Mouse (Mus musculus) MEL (cell line): ENCODE results near the gene Lyrm7. TPM values are rescaled to one million over a fixed set of nuclear protein-coding genes. Genes with fewer than 3 reads are reported as not detected.

Source experiments
- DNase-seq: peaks from one replicate; pipeline ENCODE4 v3.0.0; 2011; ENCODE audit warnings: low read depth, low spot score
- H3K27ac ChIP-seq: 2 replicates; pipeline ENCODE4 v1.5.1; 2012; ENCODE audit warnings: low read depth, mild to moderate bottlenecking, control low read depth, low read length, moderate library complexity; ENCODE audit not compliant: control insufficient read depth
- H3K27me3 ChIP-seq, 2 experiments: fragments of 150-350 bp in 1 of 2; sonication (generic) in 1 of 2; 2 replicates each; pipeline ENCODE4 v1.6.1; 2012; ENCODE audit warnings: low read length in 2 of 2, mild to moderate bottlenecking in 2 of 2, improper control_type of control experiment in 1 of 2, moderate library complexity in 1 of 2; ENCODE audit not compliant: insufficient read depth in 2 of 2, control insufficient read depth in 1 of 2
- H3K36me3 ChIP-seq, 2 experiments: 2 replicates each; pipeline ENCODE4 v1.6.1; 2012 to 2014; ENCODE audit warnings: low read length in 2 of 2, improper control_type of control experiment in 1 of 2, inconsistent platforms in 1 of 2, mild to moderate bottlenecking in 1 of 2; ENCODE audit not compliant: insufficient read depth in 2 of 2, control insufficient read depth in 1 of 2
- H3K4me1 ChIP-seq, 2 experiments: fragments of 150-350 bp in 1 of 2; sonication (generic) in 1 of 2; 2 replicates each; pipeline ENCODE4 v1.6.1; 2012; ENCODE audit warnings: low read length in 2 of 2, improper control_type of control experiment in 1 of 2, mild to moderate bottlenecking in 1 of 2; ENCODE audit not compliant: insufficient read depth in 2 of 2, control insufficient read depth in 1 of 2
- H3K4me3 ChIP-seq, 2 experiments: fragments of 150-350 bp in 1 of 2; sonication (generic) in 1 of 2; 2 replicates each; pipeline ENCODE4 v1.5.1; 2012; ENCODE audit warnings: low read depth in 2 of 2, low read length in 2 of 2, mild to moderate bottlenecking in 2 of 2, moderate library complexity in 2 of 2, control low read depth in 1 of 2, improper control_type of control experiment in 1 of 2; ENCODE audit not compliant: control insufficient read depth in 1 of 2, insufficient read depth in 1 of 2
- H3K79me2 ChIP-seq: 2 replicates; pipeline ENCODE4 v1.6.1; 2012; ENCODE audit warnings: mild to moderate bottlenecking, low read length, moderate library complexity; ENCODE audit not compliant: control insufficient read depth, poor library complexity, insufficient read depth
- H3K9ac ChIP-seq: 2 replicates; pipeline ENCODE4 v1.6.1; 2012; ENCODE audit warnings: low read depth, mild to moderate bottlenecking, control low read depth, low read length, moderate library complexity; ENCODE audit not compliant: control insufficient read depth, poor library complexity, severe bottlenecking
- H3K9me3 ChIP-seq: fragments of 150-350 bp; sonication (generic); replicated peaks from 2 replicates; pipeline ENCODE4 v1.6.1; 2012; ENCODE audit warnings: mild to moderate bottlenecking, low read length, improper control_type of control experiment, moderate library complexity; ENCODE audit not compliant: insufficient read depth
- BHLHE40 ChIP-seq: IDR thresholded peaks from 2 replicates; pipeline ENCODE4 v1.6.1; 2012; ENCODE audit warnings: low read depth, mild to moderate bottlenecking, inconsistent platforms, low read length, improper control_type of control experiment, borderline replicate concordance
- CTCF ChIP-seq, 3 experiments: IDR thresholded peaks in 2 of 3; conservative IDR thresholded peaks in 1 of 3; 2 replicates each; pipeline ENCODE4 v1.5.1; 2011 to 2012; ENCODE audit warnings: low read length in 3 of 3, low read depth in 2 of 3, mild to moderate bottlenecking in 2 of 3, improper control_type of control experiment in 1 of 3, inconsistent platforms in 1 of 3, mixed read lengths in 1 of 3, moderate library complexity in 1 of 3; ENCODE audit not compliant: control insufficient read depth in 1 of 3, insufficient read depth in 1 of 3, poor library complexity in 1 of 3, severe bottlenecking in 1 of 3
- E2F4 ChIP-seq: IDR thresholded peaks from 2 replicates; pipeline ENCODE4 v1.6.1; 2011; ENCODE audit warnings: low read depth, low read length, improper control_type of control experiment, borderline replicate concordance
- EP300 ChIP-seq, 2 experiments: IDR thresholded peaks; 2 replicates each; pipeline ENCODE4 v1.6.1; 2011; ENCODE audit warnings: improper control_type of control experiment in 2 of 2, low read length in 2 of 2, low read depth in 1 of 2, mild to moderate bottlenecking in 1 of 2
- ETS1 ChIP-seq: IDR thresholded peaks from 2 replicates; pipeline ENCODE4 v1.6.1; 2012; ENCODE audit warnings: low read depth, mild to moderate bottlenecking, inconsistent platforms, low read length, improper control_type of control experiment, moderate library complexity
- GATA1 ChIP-seq: IDR thresholded peaks from 2 replicates; pipeline ENCODE4 v1.6.1; 2011; ENCODE audit warnings: low read depth, low read length, improper control_type of control experiment
- JUND ChIP-seq: IDR thresholded peaks from 2 replicates; pipeline ENCODE4 v1.6.1; 2011; ENCODE audit warnings: low read depth, mild to moderate bottlenecking, improper control_type of control experiment, low read length
- MXI1 ChIP-seq: IDR thresholded peaks from 2 replicates; pipeline ENCODE4 v1.6.1; 2011; ENCODE audit warnings: mild to moderate bottlenecking, low read depth, low read length, improper control_type of control experiment
- MYC ChIP-seq: IDR thresholded peaks from 2 replicates; pipeline ENCODE4 v1.6.1; 2011; ENCODE audit warnings: low read depth, mild to moderate bottlenecking, low read length, improper control_type of control experiment, moderate library complexity
- NRF1 ChIP-seq: IDR thresholded peaks from 2 replicates; pipeline ENCODE4 v1.6.1; 2014; ENCODE audit warnings: low read depth, mild to moderate bottlenecking, inconsistent platforms, low read length, improper control_type of control experiment, moderate library complexity; ENCODE audit not compliant: poor library complexity, insufficient read depth, severe bottlenecking
- RAD21 ChIP-seq: IDR thresholded peaks from 2 replicates; pipeline ENCODE4 v1.6.1; 2011; ENCODE audit warnings: mild to moderate bottlenecking, low read depth, low read length, improper control_type of control experiment
- SIN3A ChIP-seq: IDR thresholded peaks from 2 replicates; pipeline ENCODE4 v1.6.1; 2012; ENCODE audit warnings: low read length, improper control_type of control experiment, inconsistent platforms
- SMC3 ChIP-seq: IDR thresholded peaks from 2 replicates; pipeline ENCODE4 v1.6.1; 2011; ENCODE audit warnings: low read depth, low read length, improper control_type of control experiment
- UBTF ChIP-seq: IDR thresholded peaks from 2 replicates; pipeline ENCODE4 v1.6.1; 2012; ENCODE audit warnings: low read depth, mild to moderate bottlenecking, inconsistent platforms, low read length, improper control_type of control experiment, moderate library complexity, borderline replicate concordance; ENCODE audit not compliant: insufficient read depth
- USF1 ChIP-seq: IDR thresholded peaks from 2 replicates; pipeline ENCODE4 v1.6.1; 2014; ENCODE audit warnings: low read depth, mild to moderate bottlenecking, inconsistent platforms, low read length, improper control_type of control experiment, moderate library complexity
- ZC3H11A ChIP-seq: IDR thresholded peaks from 2 replicates; pipeline ENCODE4 v1.6.1; 2012; ENCODE audit warnings: low read depth, mild to moderate bottlenecking, inconsistent platforms, low read length, improper control_type of control experiment
- polyA plus RNA-seq, 2 experiments: library from polyadenylated mRNA; stranded (reverse) in 1 of 2; unstranded in 1 of 2; fragments of >175 nt in 1 of 2; fragments of >200 nt in 1 of 2; gene quantifications; 2 replicates each; pipeline versions ENCODE4 v1.2.1 to v1.2.4; 2012; ENCODE audit warnings: low replicate concordance in 2 of 2, low read depth in 1 of 2; ENCODE audit not compliant: insufficient read length in 2 of 2, insufficient read depth in 1 of 2, missing spikeins in 1 of 2
- total RNA-seq: library from RNA; depleted of rRNA; stranded (reverse); fragments of 300-350 nt; gene quantifications from 2 replicates; pipeline ENCODE4 v1.2.3, GENCODE M21; 2012

The Lyrm7 gene
- total and polyA plus RNA-seq, 3 experiments, result 12.3 to 188 (median 20.9) TPM

GRCm38 (mm10) chr11:54879922-54880321, 19.2 kb upstream of the Lyrm7 start:
- Histone ChIP-seq H3K9me3 (no peaks in the 10 kb centered on the region), H3K4me3 (no peak overlapping the region), H3K27ac (no peak overlapping the region)
- DNase-seq, result peak; percentile 51
- TF ChIP-seq GATA1 (peak; percentile 37; the same call in 1 of the 2 replicates), SIN3A (no peak)
- TF ChIP-seq, all 39 proteins: peak for 1
- Histone ChIP-seq H3K9ac (no peak overlapping the region), H3K27me3 (no peaks in the 10 kb centered on the region), H3K4me1 (peaks cover 14 to 29% of the 10 kb centered on the region in 2 experiments), H3K36me3 (peaks cover 0 to 11% of the 10 kb centered on the region in 2 experiments; a peak in 2 of 4 replicates), H3K79me2 (no peaks in the 10 kb centered on the region)

DNA sequence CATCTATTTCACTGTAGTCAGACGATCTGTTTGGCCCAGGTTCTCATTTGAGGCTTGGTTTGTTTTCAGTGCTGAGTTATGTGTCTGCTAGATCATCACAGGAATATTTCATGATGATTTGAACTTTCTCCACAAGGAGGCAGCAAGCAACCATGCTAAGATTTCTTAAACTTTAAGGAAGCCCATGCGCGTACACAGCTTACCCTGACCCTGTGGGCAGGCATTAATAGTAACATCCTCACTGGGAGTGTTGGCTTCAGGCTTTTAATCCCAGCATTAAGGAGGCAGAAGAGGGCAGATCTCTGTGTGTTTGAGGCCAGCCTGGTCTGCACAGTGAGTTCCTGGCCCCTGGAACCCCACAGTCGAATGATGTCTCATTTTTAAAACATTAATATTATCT, 18.7 kb upstream of the Lyrm7 start:
- Histone ChIP-seq H3K4me1 (peaks cover 9 to 24% of the 10 kb centered on the region in 2 experiments), H3K9me3 (no peaks in the 10 kb centered on the region), H3K9ac (peak overlapping the region; percentile 28; the same call in 1 of the 2 replicates), H3K79me2 (no peaks in the 10 kb centered on the region), H3K27me3 (no peaks in the 10 kb centered on the region), H3K27ac (no peak overlapping the region), H3K4me3 (no peak overlapping the region), H3K36me3 (peaks cover 0 to 6% of the 10 kb centered on the region in 2 experiments; a peak in 2 of 4 replicates)
- TF ChIP-seq BHLHE40 (no peak), UBTF (no peak), ETS1 (0 out of 2 replicates have a peak, but pooled peaks have one; percentile 1), USF1 (no peak), E2F4 (no peak), ZC3H11A (peak; percentile 92), JUND (no peak), SMC3 (peak; percentile 88), EP300 (IDR thresholded peaks at IDR 0.05; ENCODE audit: low read depth in 1 of 2, low read length in 2 of 2) (no peak), NRF1 (no peak), MYC (peak; percentile 37; the same call in 1 of the 2 replicates), CTCF (IDR thresholded peaks at IDR 0.05 in 2 of 3, conservative IDR thresholded peaks at IDR 0.05 in 1 of 3; ENCODE audit: control insufficient read depth in 1 of 3, insufficient read depth in 1 of 3, low read depth in 2 of 3, low read length in 3 of 3, poor library complexity in 1 of 3, severe bottlenecking in 1 of 3) (peak; percentile 36 to 78 (median 64)), RAD21 (peak; percentile 82), MXI1 (peak; percentile 16; the same call in 1 of the 2 replicates)
- peak; percentile 90 for DNase-seq
